Mouse (Mus musculus) stomach, postnatal 0 days (tissue): ENCODE results near the gene 1700011M02Rik.
A peak's percentile ranks its signal among the peaks of the same experiment; 100 is the strongest.

ENCODE experiments used
- CTCF ChIP-seq: IDR thresholded peaks from 2 replicates; pipeline ENCODE4 v1.5.1; 2016; ENCODE audit warnings: antibody characterized with exemption, low read depth, mild to moderate bottlenecking, moderate library complexity
- EP300 ChIP-seq: optimal IDR thresholded peaks from 2 replicates; pipeline ENCODE3; 2016; ENCODE audit warnings: antibody characterized with exemption

- peak; percentile 69 for TF ChIP-seq CTCF
- TF ChIP-seq EP300, result no peak
Observed at GRCm38 (mm10) chrX:102933571-102934394, 25.1 kb downstream of the 1700011M02Rik start.
